Mouse (Mus musculus) liver, adult (tissue): ENCODE data around the gene Exoc6b.

Source experiments
- GATA4 ChIP-seq: IDR thresholded peaks from 2 replicates; pipeline ENCODE4 v1.6.1; 2014; ENCODE audit warnings: mild to moderate bottlenecking, low read length; ENCODE audit not compliant: insufficient replicate concordance

Exoc6b gene

DNA sequence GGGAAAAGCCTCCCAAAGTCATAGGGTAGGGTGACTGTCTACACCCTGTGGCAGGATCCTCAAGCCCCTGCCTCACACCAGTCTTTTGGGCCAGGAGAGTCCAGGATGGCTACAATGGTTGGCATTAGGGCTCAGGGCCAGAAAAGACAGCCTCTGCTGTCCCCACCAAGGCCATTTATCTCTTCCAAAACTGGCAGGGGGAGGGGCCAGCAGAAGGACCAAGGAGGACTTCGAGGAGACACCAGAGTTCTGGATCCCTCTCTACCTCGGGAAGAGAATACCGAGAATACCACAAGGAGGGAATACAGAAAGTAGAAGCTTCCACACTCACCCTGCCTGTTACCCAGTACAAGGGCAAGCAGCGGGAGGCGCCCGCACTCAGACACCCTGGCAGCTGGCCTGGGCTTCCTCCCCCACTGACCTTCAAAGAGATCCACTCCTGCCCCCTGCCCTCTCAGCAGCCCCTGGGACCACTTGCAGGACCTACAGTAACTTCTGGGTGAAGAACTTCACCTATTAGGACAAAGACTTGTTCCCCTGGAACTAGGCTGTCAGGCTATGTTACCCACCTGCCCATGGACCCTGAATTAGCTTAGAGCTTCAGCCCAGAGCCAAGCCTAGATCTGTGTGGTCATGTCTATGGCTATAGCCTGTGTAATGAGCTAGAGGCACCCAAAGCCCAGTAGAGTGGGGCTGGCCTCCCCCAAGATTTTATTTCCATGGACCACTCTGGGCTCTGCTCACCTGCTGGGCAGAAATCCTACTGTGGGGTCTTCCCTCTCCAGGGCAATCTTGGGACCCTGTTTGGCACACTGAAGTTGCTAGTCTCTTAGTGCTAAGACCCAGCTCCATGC lies 488.1 kb downstream of the Exoc6b start:
- no peak for TF ChIP-seq GATA4

DNA sequence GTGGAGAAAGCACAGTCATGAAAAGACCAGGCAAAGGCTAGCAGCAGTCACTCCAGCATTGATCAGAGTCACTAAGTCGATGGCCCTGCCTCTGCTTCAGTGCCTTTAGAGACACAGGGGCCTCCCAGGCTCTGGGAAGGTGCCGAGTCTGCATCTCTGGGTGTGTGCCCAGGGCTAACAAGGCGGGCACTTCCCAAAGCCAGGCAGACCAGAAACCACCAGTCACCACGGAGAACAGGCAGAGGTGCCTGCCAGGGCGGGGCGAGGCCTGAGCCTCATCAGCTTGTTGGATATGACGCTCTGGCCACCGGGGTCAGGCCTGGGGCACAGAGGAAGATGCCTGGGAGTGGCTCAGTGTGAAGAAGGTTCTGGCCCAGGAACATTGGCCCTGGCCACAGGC lies 489.8 kb downstream of the Exoc6b start:
- TF ChIP-seq GATA4: no peak

DNA sequence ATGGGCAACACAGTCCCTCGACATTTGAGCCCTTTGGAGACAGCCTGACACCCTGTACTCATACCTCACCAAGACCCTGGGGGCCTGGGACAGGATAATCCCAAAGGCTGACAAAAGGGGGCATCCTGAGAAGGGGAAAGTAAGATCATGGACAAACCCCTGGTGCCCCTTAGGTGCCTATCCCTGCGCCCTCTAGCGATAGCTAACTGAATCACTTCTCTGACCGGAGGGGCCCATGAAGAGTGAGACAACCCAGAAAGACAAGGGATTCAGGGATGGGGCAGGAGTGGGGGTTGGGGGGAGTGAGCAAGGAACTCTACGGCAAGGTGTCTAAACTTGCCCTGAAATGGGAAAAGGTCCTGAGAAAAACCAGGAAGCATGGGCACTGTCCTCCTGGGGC lies 490.4 kb downstream of the Exoc6b start:
- TF ChIP-seq GATA4: no peak

DNA sequence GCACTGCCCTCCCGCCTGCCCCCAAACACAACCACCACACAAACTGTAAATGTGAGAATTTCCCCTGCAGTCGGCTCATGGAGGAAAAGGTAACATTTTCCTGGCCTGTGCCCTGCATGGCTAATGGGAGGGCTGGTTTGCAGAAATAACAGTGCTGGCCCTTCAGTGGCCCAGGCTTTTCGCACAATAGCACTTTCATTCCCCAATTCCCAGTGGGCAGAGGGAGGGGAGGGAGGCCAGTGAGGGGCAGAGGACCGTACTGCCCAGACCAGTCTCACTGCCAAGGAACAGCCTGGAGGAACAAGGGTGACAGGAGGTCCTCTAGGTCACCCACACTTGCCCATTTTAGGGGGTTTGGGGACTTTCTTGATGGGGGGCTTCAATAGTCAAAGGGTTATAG lies 491.4 kb downstream of the Exoc6b start:
- TF ChIP-seq GATA4: no peak

DNA sequence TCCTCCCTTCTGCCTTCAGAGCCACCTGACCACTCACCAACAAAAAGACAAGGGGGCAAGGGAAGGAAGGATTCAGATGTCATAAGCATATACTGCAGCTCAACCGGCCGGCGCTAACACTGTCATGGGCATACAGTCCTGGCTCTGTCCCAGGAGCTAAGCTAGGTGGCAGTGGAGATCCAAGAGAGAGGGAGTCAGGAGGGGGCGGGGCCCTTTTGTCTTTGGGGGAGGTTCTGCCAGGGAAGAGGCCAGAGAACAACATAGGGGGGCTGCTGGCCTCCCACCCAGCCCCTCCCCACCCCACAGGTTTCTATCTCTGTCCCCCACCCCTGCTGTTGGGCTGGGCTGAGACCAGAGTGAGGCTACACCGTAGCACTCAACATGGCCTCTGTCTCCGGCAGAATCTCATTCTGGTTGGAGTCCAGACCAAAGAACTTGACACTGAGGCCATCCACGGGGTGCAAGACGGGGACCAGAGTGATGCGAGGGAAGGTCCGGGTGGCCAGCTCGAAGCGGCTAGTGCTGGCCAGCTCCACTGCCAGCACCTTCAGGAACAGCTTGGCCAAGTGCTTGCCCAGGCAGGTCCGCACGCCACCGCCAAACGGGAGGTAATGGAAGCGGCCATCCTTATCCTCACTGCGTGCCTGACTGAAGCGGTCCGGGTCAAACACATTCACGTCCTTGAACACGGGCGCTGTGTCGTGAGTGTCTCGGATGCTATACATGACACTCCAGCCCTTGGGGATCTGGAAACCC lies 495.2 kb downstream of the Exoc6b start:
- TF ChIP-seq GATA4: no peak

- TF ChIP-seq GATA4: no peak
Observed at GRCm38 (mm10) chr6:84570039-84570438, 499.3 kb downstream of the Exoc6b start.

DNA sequence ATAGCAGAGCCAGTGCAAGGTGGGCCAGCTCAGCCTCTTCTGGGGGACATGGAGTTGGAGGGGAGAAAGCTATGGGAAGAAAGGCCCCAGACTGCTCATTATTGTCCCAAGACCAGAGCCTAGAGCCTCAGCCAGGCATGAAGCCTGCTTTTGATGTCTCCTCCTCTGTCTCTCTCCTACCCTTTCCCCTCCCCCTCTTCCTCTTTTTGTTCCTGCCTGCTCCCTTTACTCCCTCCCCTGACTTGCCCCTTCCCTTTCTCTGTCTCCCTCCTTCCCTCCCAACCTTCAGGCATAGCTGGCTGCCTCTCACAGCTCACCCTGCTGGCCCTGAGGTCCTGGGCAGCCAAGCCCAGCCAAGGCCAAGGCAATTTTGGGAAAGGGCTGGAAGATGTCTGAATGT lies 499.7 kb downstream of the Exoc6b start:
- no peak for TF ChIP-seq GATA4

DNA sequence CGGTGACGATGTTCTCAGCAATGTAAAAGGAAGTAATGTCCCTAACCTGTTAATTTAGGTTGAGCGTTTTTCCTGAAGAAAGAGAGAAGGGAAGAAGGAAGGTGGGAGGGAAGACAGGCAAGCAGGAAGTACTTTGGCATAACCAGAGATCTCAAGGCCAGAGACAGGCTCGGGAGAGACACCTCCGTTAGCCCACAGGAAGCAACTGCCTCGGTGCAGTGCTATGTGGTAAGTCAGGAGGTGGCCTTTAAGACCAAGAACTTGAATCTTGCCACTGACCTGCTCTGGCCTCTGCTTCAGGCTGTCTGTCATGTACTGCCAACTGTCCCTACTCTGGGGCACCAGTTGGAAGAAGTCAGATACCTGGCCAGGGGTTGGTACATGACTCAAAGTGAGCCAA lies 500.4 kb downstream of the Exoc6b start:
- TF ChIP-seq GATA4: no peak
